9 mouse cellular contexts compared by ENCODE assay signal in genomic region chr3:131137119-131137781, GRCm38 (mm10). TPM values are rescaled to one million over a fixed set of nuclear protein-coding genes. Genes with fewer than 3 reads are reported as not detected.
DNase-seq lines count a peak whose midpoint lies in the region; ATAC-seq and TF ChIP-seq lines count a peak whose summit lies in the region.
"Had no signal": no experiment of that assay in that cellular context is flagged by ENCODE, and none has a peak within 500 bp of the region (broad histone marks: within the 10 kb centered on the region; RNA-seq: fewer than 3 reads in every experiment).

No protein-coding gene starts in this region.

- no peak for TF ChIP-seq CTCF in brain, embryonic 14.5 days (IDR thresholded peaks at IDR 0.05; ENCODE audit: borderline replicate concordance, extremely low read depth, insufficient read depth, insufficient read length)
- TF ChIP-seq CTCF in midbrain, postnatal 0 days (IDR thresholded peaks at IDR 0.05), result no peak
- no peak for TF ChIP-seq CTCF in left cerebral cortex, adult 2 months (IDR thresholded peaks at IDR 0.05)

- H3K27ac ChIP-seq in heart, embryonic 13.5 days (replicated peaks), result no peak overlapping the region; the same call in 1 of the 2 replicates
- H3K27ac ChIP-seq in heart, embryonic 10.5 days, result no peak overlapping the region; the same call in 1 of the 2 replicates
- no peak overlapping the region for H3K27ac ChIP-seq in hindbrain, embryonic 12.5 days
- peak overlapping the region; percentile 62 for H3K27ac ChIP-seq in midbrain, postnatal 0 days (ENCODE audit: low read depth, low read length)
- H3K27ac ChIP-seq in left cerebral cortex, adult 2 months, result no peak overlapping the region

- H3K27me3 ChIP-seq in heart, embryonic 13.5 days (replicated peaks), result no peaks in the 10 kb centered on the region; the same call in 1 of the 2 replicates
- no peaks in the 10 kb centered on the region for H3K27me3 ChIP-seq in heart, embryonic 10.5 days (ENCODE audit: insufficient read depth, poor library complexity, severe bottlenecking)
- peaks cover 13% of the 10 kb centered on the region; the same call in 1 of the 2 replicates for H3K27me3 ChIP-seq in hindbrain, embryonic 12.5 days
- no peaks in the 10 kb centered on the region for H3K27me3 ChIP-seq in midbrain, postnatal 0 days (ENCODE audit: insufficient read depth, low read length)

- no peak overlapping the region for H3K9ac ChIP-seq in heart, embryonic 13.5 days
- H3K9ac ChIP-seq in hindbrain, embryonic 12.5 days, result no peak overlapping the region
- H3K9ac ChIP-seq in midbrain, postnatal 0 days (replicated peaks; ENCODE audit: low read length, poor library complexity, severe bottlenecking), result no peak overlapping the region

- no peaks in the 10 kb centered on the region for H3K36me3 ChIP-seq in heart, embryonic 13.5 days
- no peaks in the 10 kb centered on the region for H3K36me3 ChIP-seq in heart, embryonic 10.5 days
- no peaks in the 10 kb centered on the region for H3K36me3 ChIP-seq in hindbrain, embryonic 12.5 days
- no peaks in the 10 kb centered on the region for H3K36me3 ChIP-seq in midbrain, postnatal 0 days (ENCODE audit: insufficient read depth, low read length)

- no peak for DNase-seq in heart, embryonic 10.5 days (ENCODE audit: low spot score)
- peak; percentile 94 for DNase-seq in brain, embryonic 14.5 days (ENCODE audit: low read depth)
- DNase-seq in midbrain, postnatal 0 days (ENCODE audit: low spot score), result peak; percentile 47
- DNase-seq in urinary bladder, postnatal 14 days (ENCODE audit: low spot score), result no peak
- no peak for DNase-seq in left cerebral cortex, adult 2 months (ENCODE audit: extremely low spot score in 1 of 2, low spot score in 2 of 2)
- DNase-seq in ovary, adult 18-20 months (ENCODE audit: low spot score), result no peak
- DNase-seq: kidney, postnatal 25 days had no signal

- H3K4me2 ChIP-seq in heart, embryonic 13.5 days, result peak overlapping the region; percentile 54
- peak overlapping the region; percentile 41 for H3K4me2 ChIP-seq in hindbrain, embryonic 12.5 days (replicated peaks)
- peak overlapping the region; percentile 42 for H3K4me2 ChIP-seq in midbrain, postnatal 0 days (ENCODE audit: low read depth, low read length, poor library complexity, severe bottlenecking)

- ATAC-seq in heart, embryonic 13.5 days (ENCODE audit: extremely low read depth, insufficient number of reproducible peaks, low FRiP score, low TSS enrichment), result no peak
- ATAC-seq in hindbrain, embryonic 12.5 days (ENCODE audit: low FRiP score), result peak; percentile 66
- ATAC-seq in midbrain, postnatal 0 days (ENCODE audit: low FRiP score), result peak; percentile 67; the same call in 1 of the 2 replicates

- H3K4me3 ChIP-seq in heart, embryonic 13.5 days, result no peak overlapping the region
- H3K4me3 ChIP-seq in heart, embryonic 10.5 days, result no peak overlapping the region
- H3K4me3 ChIP-seq in hindbrain, embryonic 12.5 days, result 0 out of 2 replicates have a peak overlapping the region, but pooled peaks have one; percentile 0
- H3K4me3 ChIP-seq in midbrain, postnatal 0 days (ENCODE audit: low read depth, low read length), result peak overlapping the region; percentile 1; the same call in 1 of the 2 replicates
- no peak overlapping the region for H3K4me3 ChIP-seq in left cerebral cortex, adult 2 months

- peaks cover 59% of the 10 kb centered on the region for H3K4me1 ChIP-seq in heart, embryonic 13.5 days
- H3K4me1 ChIP-seq in heart, embryonic 10.5 days, result peaks cover 64% of the 10 kb centered on the region
- H3K4me1 ChIP-seq in hindbrain, embryonic 12.5 days, result peaks cover 47% of the 10 kb centered on the region
- H3K4me1 ChIP-seq in midbrain, postnatal 0 days (ENCODE audit: insufficient read depth, low read length), result peaks cover 6% of the 10 kb centered on the region; the same call in 1 of the 2 replicates

- intact Hi-C loops in left cerebral cortex, adult 2 months (cut with DNase I), result no loop called here

- 50% methylated on average over 18 of the region's 18 CpGs for WGBS in heart, embryonic 13.5 days
- 57% methylated on average over 18 of the region's 18 CpGs for WGBS in heart, embryonic 10.5 days
- 18% methylated on average over 18 of the region's 18 CpGs for WGBS in hindbrain, embryonic 12.5 days
- WGBS in midbrain, postnatal 0 days, result 10% methylated on average over 18 of the region's 18 CpGs

- TF ChIP-seq POLR2A in brain, embryonic 14.5 days (IDR thresholded peaks at IDR 0.05; ENCODE audit: borderline replicate concordance, extremely low read depth, insufficient read depth, insufficient read length, poor library complexity, severe bottlenecking), result no peak

- no peaks in the 10 kb centered on the region for H3K9me3 ChIP-seq in heart, embryonic 13.5 days
- H3K9me3 ChIP-seq in heart, embryonic 10.5 days, result no peaks in the 10 kb centered on the region
- H3K9me3 ChIP-seq in hindbrain, embryonic 12.5 days (replicated peaks), result no peaks in the 10 kb centered on the region
- H3K9me3 ChIP-seq in midbrain, postnatal 0 days (ENCODE audit: low read length), result no peaks in the 10 kb centered on the region

RNA-seq across cellular contexts. Expression of gene Lef1, which starts 27.0 kb away (rescaled TPM):
- polyA plus RNA-seq in heart, embryonic 13.5 days (2015; fragmentation: Nextera tagmentation; extraction: Ambion mirVana), result 8.1 and 9.8 TPM in 2 replicates
- 22.2 and 29.3 TPM in 2 replicates for polyA plus RNA-seq in heart, embryonic 10.5 days (2016; fragmentation: Nextera tagmentation; extraction: Ambion mirVana)
- polyA plus RNA-seq in brain, embryonic 14.5 days (2012; rRNA removed), result 36.5 and 54.7 TPM in 2 replicates
- 31.9 and 33.6 TPM in 2 replicates for polyA plus RNA-seq in hindbrain, embryonic 12.5 days (2016; fragmentation: Nextera tagmentation; extraction: Ambion mirVana)
- total RNA-seq in midbrain, postnatal 0 days (2014; rRNA removed), result 42.0 and 48.6 TPM in 2 replicates
- 50.4 and 52.0 TPM in 2 replicates for polyA plus RNA-seq in midbrain, postnatal 0 days (2015; fragmentation: Nextera tagmentation; extraction: Ambion mirVana)
- total RNA-seq in left cerebral cortex, adult 2 months (2021), result 1 to 10 TPM; 5.5 to 7.9 TPM

Comparison
In these comparisons a context has a peak if more than half of its experiments do, and no peak if none do; other contexts are left out.
1. H3K4me3 ChIP-seq: peak in hindbrain, embryonic 12.5 days (single experiment) and midbrain, postnatal 0 days (single experiment); none in heart, embryonic 13.5 days (single experiment), heart, embryonic 10.5 days (single experiment) and left cerebral cortex, adult 2 months (single experiment).
2. DNase-seq: peak in brain, embryonic 14.5 days (single experiment) and midbrain, postnatal 0 days (single experiment); none in heart, embryonic 10.5 days (single experiment), urinary bladder, postnatal 14 days (single experiment), left cerebral cortex, adult 2 months (0 of 2) and ovary, adult 18-20 months (single experiment).
3. Peak in every context shown above with its lines, with median percentiles within 50 percentile points of each other: H3K4me2 ChIP-seq.